Mouse (Mus musculus) gastrocnemius, postnatal 14 days (tissue): ENCODE results near the gene Copg1. TPM values are rescaled to one million over a fixed set of nuclear protein-coding genes. Genes with fewer than 3 reads are reported as not detected.
A peak's percentile ranks its signal among the peaks of the same experiment; 100 is the strongest.

Source experiments
- DNase-seq: peaks from one replicate; pipeline ENCODE4 v3.0.0; 2021; ENCODE audit warnings: mixed read lengths
- intact Hi-C: fragments of 180-260 bp; cut with DNase I; formaldehyde crosslinking; loops from one replicate; pipeline ENCODE4 v1.15.1; 2025; ENCODE audit warnings: low total_unique reads
- total RNA-seq, 2 experiments: library from RNA; stranded (reverse); gene quantifications; 2 replicates each; pipeline ENCODE4 v1.2.3; 2021

Gene Copg1
- total RNA-seq, 2 experiments from 2014 or later = 39.1 to 44.7 TPM

- peak; percentile 77 for DNase-seq
- intact Hi-C loops = no loop called here
These were observed 14.5 kb upstream of the Copg1 start for GRCm38 (mm10) chr6:87873104-87873503.

GRCm38 (mm10) chr6:87873963-87874362, 13.7 kb upstream of the Copg1 start:
- intact Hi-C loops = no loop called here

GRCm38 (mm10) chr6:87875083-87875482, 12.5 kb upstream of the Copg1 start:
- DNase-seq = peak; percentile 88
- intact Hi-C loops = no loop called here

More at GRCm38 (mm10) chr6:87873963-87874362, 13.7 kb upstream of the Copg1 start:
- no peak for DNase-seq

DNA sequence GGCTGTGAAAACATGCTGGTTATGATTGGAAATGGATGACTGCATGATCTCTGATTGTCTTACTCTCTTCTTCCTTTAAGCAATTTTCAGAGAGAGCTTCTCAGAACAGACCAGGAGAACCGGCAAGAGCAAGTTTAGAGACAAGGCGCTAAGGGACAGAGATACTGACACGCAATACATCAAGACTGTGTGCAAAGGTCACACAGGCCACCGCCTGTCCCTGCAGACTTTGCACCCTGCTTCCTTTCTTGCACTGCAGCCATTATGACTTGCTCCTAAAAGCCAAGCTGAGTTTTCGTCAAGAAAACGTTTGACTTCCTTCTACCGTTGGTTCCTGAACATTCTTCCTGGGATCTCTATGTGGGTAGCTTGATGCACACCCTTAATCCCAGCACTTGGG, 12.1 kb upstream of the Copg1 start:
- intact Hi-C loops = no loop called here
- DNase-seq = no peak

GRCm38 (mm10) chr6:87876068-87876643, 11.5 kb upstream of the Copg1 start:
- DNase-seq = peak; percentile 51

DNA sequence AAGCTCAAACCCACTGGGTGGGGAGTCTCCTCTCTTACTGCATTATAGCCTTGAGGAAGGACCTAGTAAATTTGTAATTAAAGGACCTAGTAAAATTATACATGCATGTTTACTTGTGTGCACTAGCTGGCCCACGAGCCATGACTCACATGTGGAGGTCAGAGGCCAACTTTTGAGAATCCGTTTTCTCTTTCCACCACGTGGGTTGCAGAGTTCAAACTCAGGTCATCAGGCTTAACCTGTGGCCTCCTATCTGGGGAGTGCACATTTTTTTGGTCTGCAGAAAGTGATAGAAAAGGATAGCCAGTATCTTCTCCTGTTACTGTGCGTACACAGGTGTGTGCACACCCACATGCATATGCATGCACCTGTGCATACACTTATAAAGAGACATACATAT, 8.6 kb upstream of the Copg1 start:
- intact Hi-C loops = no loop called here
- no peak for DNase-seq

More at GRCm38 (mm10) chr6:87876068-87876643, 11.5 kb upstream of the Copg1 start:
- intact Hi-C loops = no loop called here

DNA sequence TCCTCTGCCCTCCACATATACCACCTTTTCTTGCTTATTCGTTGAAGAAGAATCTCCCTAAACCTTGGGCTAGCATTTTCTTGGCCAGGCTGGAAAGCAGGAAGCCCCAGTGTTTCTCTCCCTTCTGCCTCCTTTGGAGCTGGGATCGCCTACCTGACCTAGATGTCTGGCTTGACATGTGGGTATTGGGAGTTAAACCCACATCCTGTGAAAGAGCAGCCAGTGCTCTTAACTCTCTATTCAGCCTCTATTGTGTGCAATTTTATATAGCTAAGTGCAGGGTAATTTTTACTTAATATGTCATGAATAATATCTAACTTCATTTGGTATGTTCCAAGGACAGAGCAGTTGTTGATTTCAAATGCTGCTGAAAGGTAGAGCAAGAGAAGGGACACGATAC, 8.0 kb upstream of the Copg1 start:
- DNase-seq = no peak
- intact Hi-C loops = no loop called here

DNA sequence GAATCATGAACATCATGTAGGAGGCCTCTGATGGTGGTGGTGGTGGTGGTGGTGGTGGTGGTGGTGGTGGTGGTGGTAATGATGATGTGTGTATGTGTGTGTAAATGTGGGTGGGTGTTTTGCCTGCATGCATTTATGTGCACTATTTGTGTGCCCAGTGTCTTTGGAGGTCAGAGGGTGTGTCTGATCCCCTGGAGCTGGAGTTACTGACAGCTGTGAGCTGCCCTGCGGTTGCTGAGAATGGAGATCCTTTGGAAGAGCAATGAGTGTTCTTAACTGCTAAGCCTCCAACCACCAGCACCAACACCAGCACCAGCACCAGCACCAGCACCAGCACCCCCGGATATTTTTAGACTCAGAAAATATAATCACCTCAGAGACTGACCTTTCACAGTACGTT, 5.4 kb upstream of the Copg1 start:
- intact Hi-C loops = no loop called here
- DNase-seq = no peak

DNA sequence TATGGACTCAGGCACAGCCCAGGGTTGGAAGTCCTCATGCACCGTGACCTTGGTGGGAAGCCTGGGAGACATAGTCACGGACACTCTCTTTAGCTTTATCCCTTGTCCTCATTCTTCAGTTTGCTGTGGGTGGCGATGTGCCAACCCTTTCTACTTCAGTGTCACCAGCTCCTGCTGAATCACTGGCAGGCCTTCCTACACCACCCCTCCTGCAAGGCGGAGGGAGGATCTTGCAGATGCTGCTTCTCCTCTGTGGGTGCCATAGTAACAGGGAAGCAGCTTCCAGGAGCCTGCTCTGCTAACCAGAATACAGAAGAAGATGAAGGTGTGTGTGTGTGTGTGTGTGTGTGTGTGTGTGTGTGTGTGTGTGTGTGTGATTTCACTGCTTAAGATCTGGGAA, 4.8 kb upstream of the Copg1 start:
- intact Hi-C loops = no loop called here
- DNase-seq = peak; percentile 17

DNA sequence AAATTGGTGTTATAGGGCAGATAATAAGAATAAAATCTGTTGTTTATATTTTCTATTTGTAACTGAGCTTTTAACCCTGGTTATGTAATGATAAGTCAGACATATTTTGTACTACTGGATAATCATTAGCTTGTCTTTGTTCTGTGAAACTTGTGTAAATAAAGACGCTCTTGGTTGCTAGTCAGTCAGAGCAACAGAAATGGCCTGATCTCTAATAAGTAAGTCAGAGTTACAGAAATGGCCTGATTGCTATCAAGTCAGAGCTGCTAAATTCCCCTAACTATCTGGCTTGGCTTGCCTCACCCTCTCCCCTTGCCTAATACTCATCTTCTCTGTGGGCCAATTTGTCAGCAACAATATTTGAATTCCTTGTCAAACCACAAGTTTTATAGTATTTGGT, 893 bp upstream of the Copg1 start:
- intact Hi-C loops = no loop called here
- DNase-seq = no peak

GRCm38 (mm10) chr6:87893931-87894330, 6.3 kb downstream of the Copg1 start:
- intact Hi-C loops = no loop called here
- no peak for DNase-seq

- DNase-seq = no peak
- intact Hi-C loops = no loop called here
These were observed 10.4 kb downstream of the Copg1 start for GRCm38 (mm10) chr6:87898028-87898427.

DNA sequence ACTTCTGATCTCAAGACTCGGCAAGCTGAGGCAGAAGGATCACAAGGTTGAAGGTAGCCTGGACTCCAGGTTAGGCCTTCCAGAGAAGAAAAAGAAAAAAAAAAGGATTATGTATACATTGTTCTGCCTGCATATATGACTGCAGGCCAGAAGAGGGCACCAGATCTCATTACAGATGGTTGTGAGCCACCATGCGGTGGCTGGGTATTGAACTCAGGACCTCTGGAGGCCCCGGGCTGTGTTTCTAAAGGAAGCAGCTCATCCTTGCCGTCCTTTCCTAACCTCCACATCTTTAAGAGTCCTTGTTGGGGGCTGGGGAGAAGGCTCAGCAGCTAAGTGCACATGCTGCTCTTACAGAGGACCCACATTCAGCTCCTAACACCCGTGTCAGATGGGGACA, 19.0 kb downstream of the Copg1 start:
- intact Hi-C loops = loop anchor here (5.0 kb wide), 1 partner anchor 86 kb away; no protein-coding TSS in a partner anchor
- no peak for DNase-seq

DNA sequence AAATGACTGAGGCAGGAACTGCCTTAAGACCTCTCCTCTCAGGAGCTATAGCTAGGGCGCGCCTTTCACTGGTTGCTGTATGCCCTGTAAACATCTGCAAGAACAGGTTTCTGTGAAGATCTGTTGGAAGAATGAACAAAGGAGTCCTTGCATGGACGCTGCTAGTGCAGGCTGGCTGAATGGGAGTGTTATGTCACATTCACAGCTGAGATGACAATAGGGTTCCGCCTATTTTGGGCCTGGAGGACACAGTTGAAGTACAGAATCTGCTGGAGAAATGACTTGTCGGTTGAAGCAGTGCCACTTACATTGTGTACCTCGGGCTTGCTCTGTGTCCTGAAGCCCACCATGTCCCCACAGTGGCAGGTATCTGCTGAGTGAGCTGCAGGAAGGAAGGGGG, 21.6 kb downstream of the Copg1 start:
- no peak for DNase-seq

GRCm38 (mm10) chr6:87911559-87911958, 23.9 kb downstream of the Copg1 start:
- intact Hi-C loops = loop anchor here (5.0 kb wide), 1 partner anchor 191 kb away; no protein-coding TSS in a partner anchor
- no peak for DNase-seq

More for the DNA sequence above, 21.6 kb downstream of the Copg1 start:
- intact Hi-C loops = loop anchor here (5.0 kb wide), 1 partner anchor 83 kb away; no protein-coding TSS in a partner anchor

GRCm38 (mm10) chr6:87913661-87914325, 26.2 kb downstream of the Copg1 start, which contains the start of gene Hmces:
Hmces (plus strand) TSS chr6:87913935.
- intact Hi-C loops = loop anchor here (5.0 kb wide), 1 partner anchor 189 kb away; no protein-coding TSS in a partner anchor
- peak; percentile 64 for DNase-seq

- intact Hi-C loops = loop anchor here (5.0 kb wide), 1 partner anchor 188 kb away; no protein-coding TSS in a partner anchor
- DNase-seq = peak; percentile 51
These were observed 26.9 kb downstream of the Copg1 start for GRCm38 (mm10) chr6:87914326-87915102.

- intact Hi-C loops = no loop called here
- DNase-seq = no peak
These were observed 28.3 kb downstream of the Copg1 start for GRCm38 (mm10) chr6:87915939-87916338.

GRCm38 (mm10) chr6:87921201-87921600, 33.6 kb downstream of the Copg1 start:
- no peak for DNase-seq
- intact Hi-C loops = no loop called here

DNA sequence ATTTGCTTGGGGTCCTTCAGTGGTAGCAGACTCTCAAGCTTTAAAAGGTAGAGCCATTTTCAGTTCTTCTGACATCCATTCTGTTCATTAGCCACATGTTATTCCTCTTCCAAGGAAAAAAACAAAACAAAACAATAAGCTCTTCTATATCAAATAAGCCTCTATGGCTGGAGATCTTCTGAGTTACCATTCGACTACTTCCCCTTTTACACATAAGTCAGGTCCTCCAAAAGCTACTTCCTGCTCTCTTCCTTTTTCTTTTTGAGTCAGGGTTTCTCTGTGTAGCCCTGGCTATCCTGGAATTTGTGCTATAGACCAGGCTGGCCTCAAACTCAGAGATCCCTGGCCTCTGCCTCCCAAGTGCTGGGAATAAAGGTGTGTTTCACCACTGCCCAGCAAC, 36.0 kb downstream of the Copg1 start:
- intact Hi-C loops = no loop called here
- no peak for DNase-seq
